Mouse (Mus musculus) forebrain, embryonic 14.5 days (tissue): ENCODE measurements at regions not wholly inside any gene's neighbourhood (a gene's known extent, or its start where the extent isn't known, plus 50 kb on each side); places are given as distances from the start of the nearest gene placed in this dataset.

Experiments
- ATAC-seq: fragments of 200-750 bp; cut with Nextera tagmentation; 2 replicates; pipeline ENCODE4 v1.8.0; 2017; ENCODE audit warnings: mild to moderate bottlenecking, moderate library complexity
- DNase-seq: peaks from one replicate; pipeline ENCODE4 v3.0.0-alpha.2; 2015; ENCODE audit warnings: low spot score
- H3K27ac ChIP-seq: fragments of 300-500 bp; sonication (generic); 2 replicates; pipeline ENCODE4 v1.5.1; 2014; ENCODE audit warnings: low read depth, mild to moderate bottlenecking, control low read depth, low read length, moderate library complexity
- H3K27me3 ChIP-seq: fragments of 300-500 bp; sonication (generic); replicated peaks from 2 replicates; pipeline ENCODE4 v1.6.1; 2014; ENCODE audit warnings: low read length, control low read depth, mixed read lengths; ENCODE audit not compliant: control insufficient read depth, insufficient read depth
- H3K36me3 ChIP-seq: fragments of 300-500 bp; sonication (generic); 2 replicates; pipeline ENCODE4 v1.6.1; 2014; ENCODE audit warnings: low read length, control low read depth; ENCODE audit not compliant: control insufficient read depth, insufficient read depth
- H3K4me1 ChIP-seq: fragments of 300-500 bp; sonication (generic); 2 replicates; pipeline ENCODE4 v1.6.1; 2014; ENCODE audit warnings: antibody characterized with exemption, low read length, control low read depth; ENCODE audit not compliant: control insufficient read depth, insufficient read depth
- H3K4me2 ChIP-seq: fragments of 300-500 bp; sonication (generic); 2 replicates; pipeline ENCODE4 v1.6.1; 2014; ENCODE audit warnings: mild to moderate bottlenecking, control low read depth, low read length
- H3K4me3 ChIP-seq: fragments of 300-500 bp; sonication (generic); 2 replicates; pipeline ENCODE4 v1.5.1; 2014; ENCODE audit warnings: low read depth, low read length, control low read depth
- H3K9ac ChIP-seq: fragments of 300-500 bp; sonication (generic); 2 replicates; pipeline ENCODE4 v1.6.1; 2014; ENCODE audit warnings: mild to moderate bottlenecking, low read length, control low read depth, moderate library complexity
- H3K9me3 ChIP-seq: fragments of 300-500 bp; sonication (generic); replicated peaks from 2 replicates; pipeline ENCODE4 v1.6.1; 2016; ENCODE audit warnings: low read length, control low read depth, mixed read lengths; ENCODE audit not compliant: control insufficient read depth
- WGBS: fragments of 180-500 bp; shearing (Covaris S2); extraction: QIAGEN DNeasy Blood & Tissue Kit; methylation state at CpG from one replicate; pipeline ENCODE4 v1.1.7; 2014; 5-methylcytosine and 5-hydroxymethylcytosine counted together

DNA sequence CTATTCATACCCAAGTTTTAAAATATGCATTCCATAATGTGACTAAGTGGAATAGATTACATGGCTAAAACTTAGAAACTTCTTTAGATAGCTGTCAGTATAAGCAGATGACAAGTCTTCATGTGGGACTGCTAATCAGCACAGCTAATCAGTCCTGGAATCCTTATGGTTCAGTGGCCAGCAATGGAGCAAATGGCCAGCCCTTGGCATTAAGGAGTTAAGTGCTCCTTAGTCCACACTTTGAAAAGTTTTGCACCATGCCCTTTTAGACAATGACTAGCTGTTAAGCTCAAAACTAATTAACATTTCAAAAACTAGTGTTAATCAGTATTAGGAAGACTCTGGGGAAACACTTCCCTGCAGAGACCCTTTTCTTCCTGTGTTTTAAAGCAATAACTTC lies 1188.4 kb upstream of the Nr2f1 start:
- Histone ChIP-seq H3K27ac (no peak overlapping the region), H3K4me2 (no peak overlapping the region), H3K27me3 (no peaks in the 10 kb centered on the region), H3K36me3 (no peaks in the 10 kb centered on the region), H3K4me1 (peaks cover 2% of the 10 kb centered on the region; the same call in 1 of the 2 replicates), H3K4me3 (no peak overlapping the region), H3K9me3 (no peaks in the 10 kb centered on the region), H3K9ac (no peak overlapping the region)
- peak; percentile 74 for DNase-seq
- ATAC-seq, result peak; percentile 93

DNA sequence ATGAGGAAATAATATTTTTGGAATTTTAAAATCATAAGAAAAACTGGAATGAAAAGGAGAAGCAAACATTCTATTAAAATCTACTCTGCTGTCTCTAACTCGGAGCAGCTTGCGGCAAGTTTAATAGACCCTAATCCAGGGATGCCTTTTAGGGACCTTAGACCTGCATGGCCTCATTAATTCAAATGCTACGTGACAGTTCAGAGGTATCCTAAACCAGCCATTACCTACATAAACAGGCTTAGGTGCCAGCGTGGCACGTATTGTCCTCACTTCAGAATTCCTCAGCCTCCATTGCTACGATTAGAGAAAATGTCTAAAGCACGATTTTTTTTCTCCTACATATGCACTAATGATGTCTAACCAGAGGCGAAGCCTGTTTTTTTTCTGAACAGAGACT lies 1141.9 kb upstream of the Nr2f1 start:
- no peaks in the 10 kb centered on the region for H3K27me3 ChIP-seq
- DNase-seq (no peak), ATAC-seq (peak; percentile 30; the same call in 1 of the 2 replicates)
- H3K27ac ChIP-seq, result no peak overlapping the region
- peaks cover 9% of the 10 kb centered on the region for H3K4me1 ChIP-seq
- no peak overlapping the region for H3K4me2 ChIP-seq
- no peaks in the 10 kb centered on the region for H3K9me3 ChIP-seq
- WGBS, result 40% methylated on average over 8 of the region's 8 CpGs
- H3K36me3 ChIP-seq, result no peaks in the 10 kb centered on the region
- no peak overlapping the region for H3K4me3 ChIP-seq
- H3K9ac ChIP-seq, result no peak overlapping the region

- Histone ChIP-seq H3K4me1 (peaks cover 5% of the 10 kb centered on the region; the same call in 1 of the 2 replicates), H3K9me3 (no peaks in the 10 kb centered on the region), H3K36me3 (no peaks in the 10 kb centered on the region), H3K27me3 (no peaks in the 10 kb centered on the region), H3K9ac (no peak overlapping the region), H3K27ac (no peak overlapping the region), H3K4me3 (no peak overlapping the region), H3K4me2 (no peak overlapping the region)
- ATAC-seq (0 out of 2 replicates have a peak, but pooled peaks have one; percentile 33), DNase-seq (peak; percentile 30)
- WGBS, result 4% methylated on average over 4 of the region's 4 CpGs
These were observed 1140.9 kb upstream of the Nr2f1 start for GRCm38 (mm10) chr13:79340459-79340858.

GRCm38 (mm10) chr13:79339793-79340192 lies 1140.2 kb upstream of the Nr2f1 start:
- Histone ChIP-seq H3K27me3 (no peaks in the 10 kb centered on the region), H3K36me3 (no peaks in the 10 kb centered on the region), H3K4me3 (no peak overlapping the region), H3K4me2 (no peak overlapping the region), H3K9ac (no peak overlapping the region), H3K27ac (no peak overlapping the region), H3K4me1 (peaks cover 5% of the 10 kb centered on the region; the same call in 1 of the 2 replicates), H3K9me3 (no peaks in the 10 kb centered on the region)
- DNase-seq, result peak; percentile 21
- WGBS, result 40% methylated on average over 4 of the region's 4 CpGs
- no peak for ATAC-seq

GRCm38 (mm10) chr13:79320146-79320545 lies 1120.6 kb upstream of the Nr2f1 start:
- H3K9me3 ChIP-seq, result no peaks in the 10 kb centered on the region
- H3K9ac ChIP-seq, result no peak overlapping the region
- H3K27me3 ChIP-seq, result no peaks in the 10 kb centered on the region
- no peaks in the 10 kb centered on the region for H3K4me1 ChIP-seq
- H3K36me3 ChIP-seq, result no peaks in the 10 kb centered on the region
- no peak overlapping the region for H3K4me3 ChIP-seq
- no peak overlapping the region for H3K4me2 ChIP-seq
- no peak for ATAC-seq
- 70% methylated on average over 2 of the region's 2 CpGs for WGBS
- no peak overlapping the region for H3K27ac ChIP-seq
- no peak for DNase-seq

DNA sequence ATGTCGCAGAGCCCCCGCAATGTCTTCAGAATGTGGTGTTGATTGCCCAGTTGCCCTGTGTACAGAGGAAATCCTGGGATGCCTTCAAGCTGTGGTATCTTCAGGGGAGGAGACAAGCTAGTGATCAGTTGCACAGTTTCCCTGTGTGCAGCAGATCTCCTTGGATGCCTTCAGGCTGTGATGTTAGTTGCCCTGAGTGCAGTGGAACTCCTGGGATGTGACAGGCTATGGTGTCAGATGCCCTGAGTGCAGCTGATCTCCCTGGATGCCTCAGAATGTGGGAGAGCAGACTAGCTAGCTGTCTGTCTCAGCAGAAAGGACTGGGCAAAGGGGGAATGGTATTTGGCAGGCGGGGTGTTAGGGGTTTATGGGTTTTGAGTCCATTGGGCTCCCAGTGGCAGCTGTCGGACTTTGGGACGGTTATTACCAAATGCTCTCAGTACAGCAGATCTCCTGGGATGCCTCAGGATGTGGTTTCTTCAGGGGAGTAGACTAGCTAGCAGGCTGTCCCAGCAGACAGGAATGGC lies 1110.1 kb upstream of the Nr2f1 start:
- H3K4me1 ChIP-seq, result no peaks in the 10 kb centered on the region
- H3K4me3 ChIP-seq, result no peak overlapping the region
- WGBS, result 91% methylated on average over 5 of the region's 5 CpGs
- no peaks in the 10 kb centered on the region for H3K9me3 ChIP-seq
- ATAC-seq (no peak), DNase-seq (no peak)
- no peak overlapping the region for H3K9ac ChIP-seq
- no peaks in the 10 kb centered on the region for H3K36me3 ChIP-seq
- H3K4me2 ChIP-seq, result no peak overlapping the region
- no peaks in the 10 kb centered on the region for H3K27me3 ChIP-seq
- H3K27ac ChIP-seq, result no peak overlapping the region

DNA sequence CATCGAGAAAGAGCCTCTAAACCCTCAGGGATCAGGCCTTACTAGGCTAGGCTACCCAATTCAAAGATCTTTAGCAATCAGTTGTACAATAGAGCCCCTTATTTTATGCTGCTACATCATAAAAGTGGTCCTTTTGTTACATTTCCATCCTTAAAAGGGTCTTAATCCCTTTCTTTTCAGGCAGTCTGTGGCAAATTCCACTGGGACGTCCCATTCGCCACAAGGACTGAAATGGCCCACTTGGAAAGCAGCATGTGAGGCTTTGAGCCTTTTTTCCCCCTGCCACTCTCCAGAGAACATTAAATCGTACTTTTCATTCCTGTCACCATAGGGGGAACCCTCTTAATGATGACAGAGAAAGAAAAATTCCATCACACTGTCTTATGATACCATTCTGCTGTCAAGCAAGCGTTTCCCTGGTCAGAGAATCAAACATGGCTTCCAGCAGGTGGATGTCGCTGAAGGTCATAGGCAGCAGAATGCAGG lies 1097.7 kb upstream of the Nr2f1 start:
- DNase-seq (peak; percentile 63), ATAC-seq (peak; percentile 81)
- Histone ChIP-seq H3K4me2 (peak overlapping the region; percentile 16; the same call in 1 of the 2 replicates), H3K9me3 (no peaks in the 10 kb centered on the region), H3K4me1 (peaks cover 6% of the 10 kb centered on the region; the same call in 1 of the 2 replicates), H3K27me3 (no peaks in the 10 kb centered on the region), H3K36me3 (no peaks in the 10 kb centered on the region), H3K27ac (no peak overlapping the region), H3K9ac (no peak overlapping the region), H3K4me3 (no peak overlapping the region)
- WGBS, result 3% methylated on average over 6 of the region's 6 CpGs

GRCm38 (mm10) chr13:79288022-79288421 lies 1088.5 kb upstream of the Nr2f1 start:
- ATAC-seq (no peak), DNase-seq (no peak)
- Histone ChIP-seq H3K4me2 (no peak overlapping the region), H3K36me3 (no peaks in the 10 kb centered on the region), H3K9me3 (no peaks in the 10 kb centered on the region), H3K27me3 (no peaks in the 10 kb centered on the region), H3K4me3 (no peak overlapping the region), H3K9ac (no peak overlapping the region), H3K27ac (no peak overlapping the region), H3K4me1 (no peaks in the 10 kb centered on the region)
- WGBS, result 96% methylated on average over 1 of the region's 1 CpGs

DNA sequence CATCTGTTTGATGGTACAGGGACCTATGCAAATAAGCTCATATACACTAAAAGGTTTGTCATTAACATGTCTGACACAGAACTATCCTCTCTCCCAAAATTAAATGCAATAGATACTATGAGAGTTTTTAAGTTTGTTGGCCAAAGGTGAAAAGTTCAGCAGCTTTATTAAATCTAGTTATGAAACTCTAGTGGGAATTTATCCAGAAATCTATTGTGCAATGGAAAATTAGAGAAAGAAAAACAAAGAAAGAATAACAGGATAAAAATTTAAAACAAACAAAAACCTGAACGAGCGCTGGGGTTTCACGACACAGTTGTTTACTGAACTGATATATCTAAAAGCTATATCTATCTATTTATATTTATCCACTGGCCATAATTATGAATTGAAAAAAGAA lies 1086.6 kb upstream of the Nr2f1 start:
- no peak for DNase-seq
- Histone ChIP-seq H3K36me3 (no peaks in the 10 kb centered on the region), H3K9ac (no peak overlapping the region), H3K4me2 (no peak overlapping the region), H3K27me3 (no peaks in the 10 kb centered on the region), H3K27ac (no peak overlapping the region), H3K4me1 (no peaks in the 10 kb centered on the region), H3K4me3 (no peak overlapping the region), H3K9me3 (no peaks in the 10 kb centered on the region)
- ATAC-seq, result no peak
- 91% methylated on average over 3 of the region's 3 CpGs for WGBS
